Mouse (Mus musculus): Measurements from ENCODE around the gene Vkorc1. TPM values are rescaled to one million over a fixed set of nuclear protein-coding genes. Genes with fewer than 3 reads are reported as not detected.

Vkorc1 gene
- polyA plus RNA-seq, 1 experiment from 2014 or later = 55.2 TPM

- 86% methylated on average over 3 of the region's 3 CpGs for WGBS
- H3K4me2 ChIP-seq (replicated peaks) = no peak overlapping the region
- H3K27me3 ChIP-seq (replicated peaks) = no peaks in the 10 kb centered on the region
- peaks cover 83% of the 10 kb centered on the region for H3K36me3 ChIP-seq
- H3K9ac ChIP-seq = no peak overlapping the region
- no peak overlapping the region for H3K4me3 ChIP-seq
- H3K9me3 ChIP-seq = no peaks in the 10 kb centered on the region
- no peak for ATAC-seq (ENCODE audit: low FRiP score, low read depth)
- H3K27ac ChIP-seq = no peak overlapping the region
- peaks cover 11% of the 10 kb centered on the region; the same call in 1 of the 2 replicates for H3K4me1 ChIP-seq
Measured at GRCm38 (mm10) chr7:127888821-127889220, 6.6 kb downstream of the Vkorc1 start.

- Histone ChIP-seq H3K27me3 (replicated peaks) (no peaks in the 10 kb centered on the region), H3K4me1 (peaks cover 18% of the 10 kb centered on the region; the same call in 1 of the 2 replicates), H3K4me2 (replicated peaks) (no peak overlapping the region), H3K9ac (no peak overlapping the region), H3K9me3 (no peaks in the 10 kb centered on the region), H3K4me3 (no peak overlapping the region), H3K36me3 (peaks cover 87% of the 10 kb centered on the region), H3K27ac (no peak overlapping the region)
- ATAC-seq (ENCODE audit: low FRiP score, low read depth) = no peak
- WGBS = 84% methylated on average over 3 of the region's 3 CpGs
Measured at GRCm38 (mm10) chr7:127887781-127888180, 7.6 kb downstream of the Vkorc1 start.

GRCm38 (mm10) chr7:127887191-127887590 lies 8.2 kb downstream of the Vkorc1 start:
- no peak overlapping the region for H3K4me2 ChIP-seq (replicated peaks)
- H3K27ac ChIP-seq = no peak overlapping the region
- H3K9ac ChIP-seq = no peak overlapping the region
- H3K4me3 ChIP-seq = no peak overlapping the region
- no peaks in the 10 kb centered on the region for H3K27me3 ChIP-seq (replicated peaks)
- ATAC-seq (ENCODE audit: low FRiP score, low read depth) = no peak
- H3K36me3 ChIP-seq = peaks cover 87% of the 10 kb centered on the region
- WGBS = 83% methylated on average over 8 of the region's 8 CpGs
- peaks cover 18% of the 10 kb centered on the region; the same call in 1 of the 2 replicates for H3K4me1 ChIP-seq
- H3K9me3 ChIP-seq = no peaks in the 10 kb centered on the region

- peaks cover 18% of the 10 kb centered on the region; the same call in 1 of the 2 replicates for H3K4me1 ChIP-seq
- WGBS = 92% methylated on average over 6 of the region's 6 CpGs
- H3K4me2 ChIP-seq (replicated peaks) = no peak overlapping the region
- no peaks in the 10 kb centered on the region for H3K27me3 ChIP-seq (replicated peaks)
- peaks cover 91% of the 10 kb centered on the region for H3K36me3 ChIP-seq
- H3K9me3 ChIP-seq = no peaks in the 10 kb centered on the region
- no peak overlapping the region for H3K27ac ChIP-seq
- H3K4me3 ChIP-seq = no peak overlapping the region
- no peak for ATAC-seq (ENCODE audit: low FRiP score, low read depth)
- no peak overlapping the region for H3K9ac ChIP-seq
Measured at GRCm38 (mm10) chr7:127886551-127886950, 8.9 kb downstream of the Vkorc1 start.

- no peak for ATAC-seq (ENCODE audit: low FRiP score, low read depth)
- Histone ChIP-seq H3K9me3 (no peaks in the 10 kb centered on the region), H3K4me1 (peaks cover 18% of the 10 kb centered on the region; the same call in 1 of the 2 replicates), H3K9ac (no peak overlapping the region), H3K36me3 (peaks cover 97% of the 10 kb centered on the region), H3K4me2 (replicated peaks) (no peak overlapping the region), H3K27me3 (replicated peaks) (no peaks in the 10 kb centered on the region), H3K27ac (no peak overlapping the region), H3K4me3 (no peak overlapping the region)
- WGBS = 80% methylated on average over 6 of the region's 6 CpGs
Measured at GRCm38 (mm10) chr7:127885951-127886350, 9.5 kb downstream of the Vkorc1 start.

GRCm38 (mm10) chr7:127880431-127880830 lies 15.0 kb downstream of the Vkorc1 start:
- Histone ChIP-seq H3K4me2 (replicated peaks) (no peak overlapping the region), H3K27ac (no peak overlapping the region), H3K4me3 (no peak overlapping the region), H3K4me1 (peaks cover 26% of the 10 kb centered on the region), H3K27me3 (replicated peaks) (no peaks in the 10 kb centered on the region), H3K9me3 (no peaks in the 10 kb centered on the region), H3K36me3 (peaks cover 73% of the 10 kb centered on the region), H3K9ac (no peak overlapping the region)
- WGBS = 93% methylated on average over 12 of the region's 12 CpGs
- no peak for ATAC-seq (ENCODE audit: low FRiP score, low read depth)

- Histone ChIP-seq H3K9ac (no peak overlapping the region), H3K9me3 (no peaks in the 10 kb centered on the region), H3K4me2 (replicated peaks) (no peak overlapping the region), H3K4me3 (no peak overlapping the region), H3K4me1 (peaks cover 23% of the 10 kb centered on the region), H3K27me3 (replicated peaks) (no peaks in the 10 kb centered on the region), H3K36me3 (peaks cover 64% of the 10 kb centered on the region), H3K27ac (no peak overlapping the region)
- 97% methylated on average over 9 of the region's 9 CpGs for WGBS
- no peak for ATAC-seq (ENCODE audit: low FRiP score, low read depth)
Measured at GRCm38 (mm10) chr7:127879301-127879700, 16.1 kb downstream of the Vkorc1 start.

- Histone ChIP-seq H3K4me2 (replicated peaks) (peak within 1 kb of the TSS; percentile 87), H3K9me3 (no peaks in the 10 kb centered on the region), H3K9ac (peak within 1 kb of the TSS; percentile 97), H3K4me3 (peak within 1 kb of the TSS; percentile 94), H3K4me1 (peaks cover 25% of the 10 kb centered on the region), H3K36me3 (peaks cover 42% of the 10 kb centered on the region), H3K27me3 (replicated peaks) (no peaks in the 10 kb centered on the region), H3K27ac (peak within 1 kb of the TSS; percentile 94)
- under 1% methylated on average over 60 of the region's 60 CpGs for WGBS
- ATAC-seq (ENCODE audit: low FRiP score, low read depth) = peak; percentile 54
Measured at GRCm38 (mm10) chr7:127876467-127877348, 18.7 kb downstream of the Vkorc1 start, which contains the start of gene Zfp668. Gene Zfp668 (minus strand): TSS chr7:127876828.

- H3K4me1 ChIP-seq = peaks cover 25% of the 10 kb centered on the region
- H3K9me3 ChIP-seq = no peaks in the 10 kb centered on the region
- H3K4me3 ChIP-seq = peak within 1 kb of the TSS; percentile 94
- peak; percentile 92 for ATAC-seq (ENCODE audit: low FRiP score, low read depth)
- H3K27me3 ChIP-seq (replicated peaks) = no peaks in the 10 kb centered on the region
- H3K9ac ChIP-seq = peak within 1 kb of the TSS; percentile 97
- WGBS = under 1% methylated on average over 41 of the region's 41 CpGs
- H3K36me3 ChIP-seq = peaks cover 35% of the 10 kb centered on the region
- peak within 1 kb of the TSS; percentile 87 for H3K4me2 ChIP-seq (replicated peaks)
- peak within 1 kb of the TSS; percentile 94 for H3K27ac ChIP-seq
Measured at GRCm38 (mm10) chr7:127876041-127876466, 19.4 kb downstream of the Vkorc1 start, which contains the start of gene Zfp646. Gene Zfp646 (plus strand): TSS chr7:127876221.

GRCm38 (mm10) chr7:127875627-127876001 lies 19.8 kb downstream of the Vkorc1 start:
- Histone ChIP-seq H3K9me3 (no peaks in the 10 kb centered on the region), H3K27me3 (replicated peaks) (no peaks in the 10 kb centered on the region), H3K9ac (peak overlapping the region; percentile 97), H3K4me3 (peak overlapping the region; percentile 94), H3K4me1 (peaks cover 25% of the 10 kb centered on the region), H3K27ac (peak overlapping the region; percentile 94), H3K4me2 (replicated peaks) (peak overlapping the region; percentile 87), H3K36me3 (peaks cover 32% of the 10 kb centered on the region)
- ATAC-seq (ENCODE audit: low FRiP score, low read depth) = peak; percentile 95
- under 1% methylated on average over 43 of the region's 43 CpGs for WGBS

GRCm38 (mm10) chr7:127874812-127875626 lies 20.4 kb downstream of the Vkorc1 start:
- Histone ChIP-seq H3K36me3 (peaks cover 30% of the 10 kb centered on the region), H3K4me2 (replicated peaks) (peak overlapping the region; percentile 87), H3K27me3 (replicated peaks) (no peaks in the 10 kb centered on the region), H3K9me3 (no peaks in the 10 kb centered on the region), H3K4me1 (peaks cover 25% of the 10 kb centered on the region), H3K9ac (peak overlapping the region; percentile 97), H3K4me3 (peak overlapping the region; percentile 94), H3K27ac (peak overlapping the region; percentile 94)
- ATAC-seq (ENCODE audit: low FRiP score, low read depth) = no peak
- WGBS = 5% methylated on average over 20 of the region's 20 CpGs
